In the genomic region with DNA sequence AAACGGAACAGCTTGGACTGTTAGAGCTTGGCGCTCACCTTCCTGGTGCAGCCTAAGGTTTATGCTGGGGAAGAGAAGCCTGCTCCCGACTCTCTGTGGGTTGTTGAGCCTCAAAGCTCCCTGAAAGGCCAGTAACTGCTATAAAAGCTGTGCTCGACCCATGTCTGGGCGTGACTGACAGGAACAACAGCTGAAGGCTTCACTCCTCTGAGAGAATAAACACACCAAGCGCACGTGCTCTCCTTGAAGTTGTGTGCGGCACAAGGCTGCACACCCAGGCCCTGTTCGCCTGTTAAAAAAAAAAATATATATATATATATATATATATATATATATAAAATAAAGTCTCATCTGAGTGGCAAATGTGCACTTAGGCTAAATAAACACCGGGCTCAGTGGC, we compare ENCODE assay signal across 34 mouse cellular contexts.
"Had no signal": no experiment of that assay in that cellular context is flagged by ENCODE, and none has a peak within 500 bp of the region (broad histone marks: within the 10 kb centered on the region; RNA-seq: fewer than 3 reads in every experiment).

No protein-coding gene starts in this region.

- H3K9ac ChIP-seq: heart, embryonic 13.5 days; heart, embryonic 15.5 days; hindbrain, embryonic 12.5 days; hindbrain, embryonic 13.5 days; hindbrain, embryonic 14.5 days; hindbrain, embryonic 15.5 days; intestine, embryonic 15.5 days; kidney, embryonic 15.5 days had no signal

- H3K27me3 ChIP-seq: heart, embryonic 12.5 days; heart, embryonic 15.5 days; hindbrain, embryonic 15.5 days; intestine, embryonic 15.5 days had no signal

- ATAC-seq: hindbrain, embryonic 16.5 days; hindbrain, postnatal 0 days; inflammation-experienced regulatory T-cells, adult 6 months; intestine, embryonic 15.5 days; intestine, embryonic 16.5 days; intestine, postnatal 0 days had no signal

- H3K36me3 ChIP-seq: heart, embryonic 12.5 days; heart, embryonic 15.5 days; hindbrain, embryonic 12.5 days; hindbrain, embryonic 15.5 days; kidney, embryonic 15.5 days had no signal

- H3K27ac ChIP-seq: heart, embryonic 10.5 days; heart, embryonic 13.5 days; heart, embryonic 15.5 days; hindbrain, embryonic 10.5 days; hindbrain, embryonic 12.5 days; hindbrain, embryonic 13.5 days; hindbrain, embryonic 14.5 days; hindbrain, embryonic 15.5 days; hindbrain, postnatal 0 days; intestine, embryonic 15.5 days; kidney, postnatal 0 days; left cerebral cortex, adult 2 months had no signal

- H3K4me2 ChIP-seq: heart, embryonic 11.5 days; heart, embryonic 12.5 days; heart, embryonic 13.5 days; heart, embryonic 15.5 days; hindbrain, embryonic 12.5 days; hindbrain, embryonic 13.5 days; hindbrain, embryonic 14.5 days; hindbrain, embryonic 15.5 days; intestine, embryonic 15.5 days; kidney, embryonic 15.5 days had no signal

- H3K9me3 ChIP-seq: heart, embryonic 10.5 days; heart, embryonic 12.5 days; heart, embryonic 13.5 days; heart, embryonic 15.5 days; hindbrain, embryonic 10.5 days; hindbrain, embryonic 12.5 days; hindbrain, embryonic 13.5 days; hindbrain, embryonic 15.5 days; intestine, embryonic 15.5 days; kidney, embryonic 15.5 days had no signal

- H3K4me1 ChIP-seq: heart, embryonic 10.5 days; heart, embryonic 15.5 days; intestine, embryonic 15.5 days had no signal

- DNase-seq: heart, postnatal 10 days; heart, postnatal 36 days; heart, postnatal 4 days; kidney, adult 11 months; kidney, adult 18-20 months; kidney, adult 2 months; kidney, adult 8-10 months; kidney, adult 9 months; kidney, postnatal 10 days; kidney, postnatal 14 days; kidney, postnatal 25 days; kidney, postnatal 36 days; kidney, postnatal 4 days; layer of hippocampus, adult 9-11 months; layer of hippocampus, postnatal 36 days had no signal

- H3K4me3 ChIP-seq: heart, embryonic 10.5 days; heart, embryonic 12.5 days; heart, embryonic 13.5 days; heart, embryonic 15.5 days; hindbrain, embryonic 10.5 days; hindbrain, embryonic 12.5 days; hindbrain, embryonic 13.5 days; hindbrain, embryonic 15.5 days; intestine, embryonic 15.5 days; kidney, embryonic 15.5 days; left cerebral cortex, adult 2 months had no signal
